Mouse (Mus musculus) spleen, postnatal 10 days (tissue): Measurements from ENCODE around the gene Tln1.
"Not testable (repeated sequence)": the region's sequence is repeated elsewhere in the genome, so short reads cannot be mapped to it uniquely, and the experiment has no call there.

Experiments used
- DNase-seq, 2 experiments: peaks; one replicate each; pipeline ENCODE4 v3.0.0; 2021 to 2022; ENCODE audit warnings: low spot score in 2 of 2

Tln1 gene

GRCm38 (mm10) chr4:43578376-43579204, 16.1 kb upstream of the Tln1 start, which contains the start of the genes Rgp1 and Gba2:
Gene Rgp1 (plus strand): TSS chr4:43578715.
Gene Gba2 (minus strand): TSS chr4:43578873.
- peak; percentile 93 for DNase-seq

- DNase-seq: no peak
Measured at GRCm38 (mm10) chr4:43577237-43577881, 14.9 kb upstream of the Tln1 start.

GRCm38 (mm10) chr4:43575356-43575755, 12.9 kb upstream of the Tln1 start:
- no peak for DNase-seq

GRCm38 (mm10) chr4:43573561-43573960, 11.1 kb upstream of the Tln1 start:
- DNase-seq: no peak

GRCm38 (mm10) chr4:43571395-43572045, 9.0 kb upstream of the Tln1 start:
- no peak for DNase-seq

- DNase-seq: no peak
Measured at GRCm38 (mm10) chr4:43567140-43567539, 4.6 kb upstream of the Tln1 start.

GRCm38 (mm10) chr4:43564231-43564630, 1.7 kb upstream of the Tln1 start:
- no peak for DNase-seq

GRCm38 (mm10) chr4:43563601-43563875, 1.0 kb upstream of the Tln1 start:
- no peak for DNase-seq

- DNase-seq: no peak
Measured at GRCm38 (mm10) chr4:43562769-43563600, 494 bp upstream of the Tln1 start.

- no peak for DNase-seq
Measured at GRCm38 (mm10) chr4:43561436-43561996, 975 bp downstream of the Tln1 start.

- DNase-seq: peak in 1 of 2 experiments; percentile 57
Measured at GRCm38 (mm10) chr4:43560976-43561375, 1.5 kb downstream of the Tln1 start.

GRCm38 (mm10) chr4:43560243-43560611, 2.3 kb downstream of the Tln1 start:
- peak; percentile 58 for DNase-seq

GRCm38 (mm10) chr4:43559519-43560242, 2.8 kb downstream of the Tln1 start:
- DNase-seq: peak; percentile 36 to 48

- DNase-seq: peak; percentile 50 to 81
Measured at GRCm38 (mm10) chr4:43558631-43559356, 3.7 kb downstream of the Tln1 start.

GRCm38 (mm10) chr4:43558028-43558630, 4.4 kb downstream of the Tln1 start:
- DNase-seq: peak in 1 of 2 experiments; percentile 18

- no peak for DNase-seq
Measured at GRCm38 (mm10) chr4:43555926-43556325, 6.6 kb downstream of the Tln1 start.

GRCm38 (mm10) chr4:43553891-43554290, 8.6 kb downstream of the Tln1 start:
- no peak for DNase-seq

GRCm38 (mm10) chr4:43552437-43552836, 10.1 kb downstream of the Tln1 start:
- no peak for DNase-seq

- DNase-seq: not testable (repeated sequence)
Measured at GRCm38 (mm10) chr4:43551854-43552253, 10.6 kb downstream of the Tln1 start.

GRCm38 (mm10) chr4:43549055-43549454, 13.4 kb downstream of the Tln1 start:
- no peak for DNase-seq
